Mouse (Mus musculus) activated CD4-positive, CD25-positive, alpha-beta regulatory T cell, adult 9 weeks (primary cell): ENCODE measurements around the gene Rad52. TPM values are rescaled to one million over a fixed set of nuclear protein-coding genes. Genes with fewer than 3 reads are reported as not detected.

Experiments
- polyA plus RNA-seq: library from polyadenylated mRNA; unstranded; fragments of 100-300 nt; shearing (Covaris generic); gene quantifications from one replicate; pipeline ENCODE4 v1.2.1, GENCODE M21; 2017

The Rad52 gene
- 40.2 TPM for polyA plus RNA-seq

DNA sequence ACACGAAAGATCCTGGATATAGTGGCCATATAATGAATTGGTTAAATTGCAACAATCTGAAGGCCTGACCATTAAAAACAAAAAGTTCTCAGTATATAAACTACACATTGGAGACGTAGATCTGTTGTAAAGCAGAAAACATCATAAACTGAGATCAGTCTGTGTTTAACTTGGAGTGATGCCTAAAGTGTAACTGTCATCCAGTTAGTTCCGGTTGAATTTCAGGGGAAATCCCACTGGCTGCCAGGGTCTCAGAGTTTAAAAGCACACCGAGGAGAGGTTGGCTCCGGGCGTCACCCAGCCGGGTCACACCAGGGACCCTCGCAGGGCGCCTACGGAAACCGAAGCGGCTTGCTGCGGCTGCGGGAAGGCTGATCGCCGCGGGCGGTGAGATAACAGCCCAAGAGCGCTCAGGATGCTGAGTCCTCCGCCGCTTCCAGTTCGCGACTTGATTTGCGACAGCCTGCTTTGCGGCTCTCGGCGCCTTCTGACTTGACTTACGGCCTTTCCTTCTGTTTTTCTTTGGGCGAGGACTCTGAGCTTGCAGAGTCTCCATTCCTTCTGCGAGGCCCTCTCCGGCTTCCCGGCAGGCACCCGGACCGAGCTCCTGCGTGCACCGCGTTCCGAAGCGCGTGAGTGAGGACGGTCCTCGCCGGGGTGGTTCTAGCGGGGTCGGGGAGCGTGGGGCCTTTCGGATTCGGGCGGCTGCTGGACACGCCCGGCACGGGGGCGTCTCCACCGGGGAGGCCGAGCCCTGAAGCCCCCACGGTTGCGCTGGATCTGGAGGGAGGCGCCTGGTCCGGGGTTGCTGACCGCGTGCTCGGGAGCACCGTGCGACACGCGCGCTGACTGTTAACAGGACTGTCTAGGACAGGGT is at the start of gene Rad52:
Rad52 (plus strand) TSS at position 495 of the 877 bp plus-strand sequence.

Other genes with a start within 250 kb of the Rad52 start
- gene Erc1, start 54.5 kb upstream of the Rad52 start, polyA plus RNA-seq: 8.2 TPM
- 57.3 TPM for gene Wnk1, start 136.0 kb downstream of the Rad52 start, polyA plus RNA-seq
- 0.45 TPM for gene Ninj2, start 190.7 kb downstream of the Rad52 start, polyA plus RNA-seq